Mouse (Mus musculus): ENCODE measurements around the gene Zfp142. TPM values are rescaled to one million over a fixed set of nuclear protein-coding genes. Genes with fewer than 3 reads are reported as not detected.

Gene Zfp142
- total RNA-seq (2021), result 10 to 100 TPM; 24.8 TPM
- long read RNA-seq, full-length matches to known transcripts, result 2 of 6 reads
- long read RNA-seq, partial matches to known transcripts, result 3 of 6 reads
- long read RNA-seq, other reads (novel, unspliced or antisense), result 1 of 6 reads

DNA sequence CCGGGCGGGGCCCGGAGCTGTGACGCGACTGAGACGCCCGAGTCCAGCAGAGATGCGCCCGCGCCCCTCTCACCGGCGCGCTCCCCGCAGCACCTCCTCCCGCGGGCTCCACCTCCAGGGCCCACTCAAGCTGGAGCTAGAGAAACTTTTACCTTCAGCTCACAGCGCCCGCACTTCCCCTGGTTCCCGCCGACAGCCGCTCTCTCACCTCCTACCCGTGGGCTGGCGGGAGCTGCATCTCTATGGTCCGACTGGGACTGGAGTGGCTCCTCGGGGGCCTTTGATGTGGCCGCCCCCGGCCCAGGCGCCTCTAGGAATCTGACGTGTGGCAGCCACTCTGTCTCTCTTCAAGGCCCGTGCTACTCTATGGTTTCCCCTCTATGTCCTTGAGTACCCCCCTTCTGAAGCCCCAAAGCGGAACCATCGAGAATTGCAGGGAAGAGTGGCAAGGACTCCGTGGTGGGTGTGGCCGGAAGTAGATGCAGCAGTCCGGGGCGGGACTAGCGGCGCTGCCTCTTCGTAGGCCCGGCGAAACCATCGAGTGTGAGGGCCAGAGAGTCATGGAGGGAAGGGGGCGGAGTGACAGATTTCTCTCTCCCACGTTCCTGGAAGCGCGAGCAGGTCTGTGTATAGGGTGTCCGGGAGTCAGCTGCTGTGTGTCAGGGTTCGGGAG is at the start of gene Zfp142, which contains the start of gene Bcs1l:
Gene Zfp142, minus strand, starts transcription at position 474 of the 673 bp plus-strand sequence.
Gene Bcs1l, plus strand, starts transcription at position 517 of the 673 bp plus-strand sequence.
- DNase-seq (ENCODE audit: low spot score in 2 of 2), result peak; percentile 98

DNA sequence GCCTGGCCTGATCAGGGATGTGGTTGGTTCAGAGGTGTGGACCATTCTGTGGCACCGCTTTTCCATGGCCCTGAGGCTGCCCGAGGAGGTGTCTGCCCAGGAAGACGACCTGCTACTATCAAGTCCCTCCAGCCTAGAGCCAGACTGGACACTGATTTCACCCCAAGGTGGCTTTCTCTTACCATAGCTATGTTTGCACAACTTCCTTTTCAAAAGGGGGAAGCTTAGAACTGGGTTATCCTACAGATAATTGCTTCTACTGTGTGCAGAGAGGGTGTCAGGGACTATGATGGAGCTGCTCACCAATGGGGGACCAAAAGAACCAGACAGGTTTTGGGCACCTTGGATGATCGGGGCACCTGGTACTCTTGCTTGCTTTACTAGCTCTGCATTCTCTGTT is 44.7 kb upstream of the Zfp142 start:
- no peak for DNase-seq (ENCODE audit: low spot score in 2 of 2)

DNA sequence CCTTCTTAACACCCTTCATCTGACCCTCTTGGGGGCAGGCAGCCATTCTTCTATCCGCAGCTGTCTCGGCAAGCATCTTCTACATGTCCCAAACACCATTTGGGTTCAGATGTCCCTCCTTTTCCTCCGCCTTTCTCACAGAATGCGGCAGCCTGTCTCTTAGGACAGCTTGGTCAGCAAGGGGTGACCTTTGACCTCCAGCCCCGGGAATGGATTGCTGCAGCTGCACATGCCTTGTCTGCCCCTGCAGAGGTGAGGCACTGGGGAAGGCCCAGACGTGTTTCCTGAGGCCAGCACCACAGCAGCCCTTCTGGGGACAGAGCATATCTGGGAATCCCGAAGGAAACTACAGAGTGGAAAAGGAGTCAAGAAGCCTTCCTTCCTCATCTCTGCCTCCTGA is 40.0 kb upstream of the Zfp142 start:
- DNase-seq (ENCODE audit: low spot score in 2 of 2), result no peak

DNA sequence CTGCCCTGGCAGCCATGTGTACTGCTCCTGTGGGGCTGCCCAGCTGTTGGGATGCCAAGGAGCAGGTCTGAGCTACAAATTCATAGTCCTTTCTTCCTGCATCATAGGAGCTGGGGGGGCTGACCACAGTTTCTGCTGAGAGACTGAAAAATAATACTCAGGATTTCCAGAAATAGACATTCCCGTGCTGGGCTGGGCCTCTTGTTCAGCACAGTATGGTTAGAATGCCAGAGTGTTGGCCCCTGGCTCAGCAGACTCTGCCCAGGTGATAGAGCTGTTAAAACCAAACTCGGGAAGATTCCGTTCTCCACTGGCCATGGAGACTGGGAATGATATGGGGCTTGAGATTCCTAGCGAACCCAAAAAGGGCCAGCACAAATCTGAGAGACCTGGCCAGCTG is 38.0 kb upstream of the Zfp142 start:
- DNase-seq (ENCODE audit: low spot score in 2 of 2), result no peak

- no peak for DNase-seq (ENCODE audit: low spot score in 2 of 2)
These were observed 36.1 kb upstream of the Zfp142 start for GRCm38 (mm10) chr1:74624183-74624582.

DNA sequence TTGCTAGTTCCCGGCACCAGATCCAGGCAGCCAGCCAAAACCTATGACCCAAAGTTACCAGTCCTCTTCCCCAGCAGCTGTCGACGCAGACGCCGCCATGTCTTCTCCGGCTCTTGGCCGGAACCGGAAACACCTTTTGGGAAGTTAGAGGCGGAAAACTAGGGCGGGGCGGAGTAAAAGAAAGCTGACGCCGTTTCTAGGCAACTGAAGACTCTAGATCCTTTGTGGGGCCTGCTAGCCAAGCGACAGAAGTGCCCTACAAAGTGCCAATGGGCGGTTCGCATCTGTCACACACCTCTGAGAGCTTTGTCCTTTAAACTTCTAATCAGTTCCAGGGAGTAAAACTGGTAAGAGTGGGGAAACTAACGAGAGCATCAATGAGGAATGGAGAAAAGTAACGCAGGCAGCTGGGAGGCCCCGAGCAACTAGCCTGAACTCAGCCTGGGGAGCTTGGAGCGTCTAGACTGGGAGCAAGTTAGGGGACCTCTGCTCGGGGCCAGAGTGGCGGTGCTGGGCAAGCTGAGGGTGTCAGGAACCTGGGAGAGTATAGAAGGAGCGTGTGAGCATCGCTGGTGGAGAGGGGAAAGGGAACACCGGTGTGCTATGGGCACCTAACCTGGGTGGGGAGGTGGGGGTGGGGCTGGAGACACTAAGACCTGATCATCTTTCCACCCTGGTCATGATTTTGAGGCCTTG is 13.4 kb upstream of the Zfp142 start, which contains the start of the genes Rnf25 and Stk36:
Gene Rnf25, minus strand, starts transcription at position 131 of the 696 bp plus-strand sequence.
Gene Stk36, plus strand, starts transcription at position 179 of the 696 bp plus-strand sequence.
- DNase-seq (ENCODE audit: low spot score in 2 of 2), result peak; percentile 78 to 86

DNA sequence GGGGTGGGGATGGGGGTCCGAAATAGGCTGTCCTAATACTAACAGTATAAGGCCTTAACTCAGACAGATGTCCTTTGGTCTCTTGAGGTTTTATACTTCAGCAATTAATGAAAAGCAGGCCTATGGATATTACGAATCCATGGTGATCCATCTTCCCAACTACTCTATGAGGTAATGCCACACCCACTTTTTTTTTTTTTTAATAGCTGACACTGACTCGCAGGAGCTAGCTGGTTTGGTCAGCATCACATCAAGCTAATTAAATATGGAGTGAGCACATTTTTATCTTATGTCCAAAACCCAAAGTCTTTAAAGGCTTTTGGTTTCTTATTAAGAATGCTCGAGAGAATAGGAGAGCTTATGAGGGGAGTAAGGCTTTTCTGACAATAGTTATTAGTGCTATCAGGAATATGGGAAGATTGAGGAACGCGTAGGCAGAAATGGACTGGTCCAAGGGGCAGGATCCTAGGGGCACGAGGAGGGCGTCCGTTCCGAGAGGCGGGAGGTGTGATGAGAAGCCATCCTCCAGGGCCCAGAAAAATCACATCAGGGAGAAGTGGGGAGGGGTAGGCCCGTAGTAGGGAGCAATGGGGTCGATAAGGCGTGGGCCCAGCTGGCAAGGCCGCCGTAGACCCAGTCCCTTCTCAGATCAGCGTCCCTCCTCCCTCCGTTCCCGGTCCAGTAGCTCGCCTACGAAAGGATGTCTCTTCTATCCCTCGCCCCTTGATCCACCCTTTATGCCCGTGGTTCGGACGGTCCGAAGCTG is 12.6 kb upstream of the Zfp142 start:
- DNase-seq (ENCODE audit: low spot score in 2 of 2), result no peak

GRCm38 (mm10) chr1:74594434-74594833 is 6.4 kb upstream of the Zfp142 start:
- DNase-seq (ENCODE audit: low spot score in 2 of 2), result no peak

- DNase-seq (ENCODE audit: low spot score in 2 of 2), result no peak
These were observed 743 bp downstream of the Zfp142 start for GRCm38 (mm10) chr1:74587233-74587772.

DNA sequence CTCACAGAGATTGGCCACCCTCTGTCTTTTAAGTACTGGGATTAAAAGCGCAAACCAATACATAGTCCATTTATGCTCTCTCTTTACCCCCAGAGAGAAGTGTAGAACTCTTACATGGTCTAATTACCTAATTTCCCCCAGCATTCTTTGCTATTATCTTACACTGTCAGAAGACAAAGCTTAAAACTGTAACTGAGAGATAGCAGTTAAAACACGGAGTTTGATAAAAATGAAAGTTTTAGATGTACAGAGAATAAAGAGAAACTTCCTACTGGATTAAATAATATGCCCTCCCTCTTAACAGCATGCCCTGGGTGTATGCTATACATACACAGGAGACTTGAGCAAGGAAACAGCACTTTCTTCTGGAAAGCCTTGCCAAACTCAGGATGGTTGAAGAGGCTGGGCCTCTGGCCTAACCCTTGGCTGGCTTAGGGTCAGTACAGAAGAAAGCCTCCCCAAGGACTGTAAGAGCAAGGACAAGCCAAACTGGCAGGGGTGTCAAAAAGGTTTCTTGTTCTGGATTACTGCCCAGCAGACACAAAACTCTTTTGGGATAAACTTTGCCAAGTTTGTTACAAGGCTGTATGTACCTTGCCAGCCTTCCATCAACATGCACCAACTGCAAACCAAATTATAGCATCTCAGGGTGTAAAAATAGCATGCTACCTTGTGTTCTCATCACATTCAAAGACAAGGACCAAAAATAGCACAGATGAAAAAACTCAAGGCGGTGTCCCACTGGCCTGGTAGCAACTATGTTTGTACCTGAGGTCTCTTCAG is 3.2 kb downstream of the Zfp142 start:
- DNase-seq (ENCODE audit: low spot score in 2 of 2), result no peak

DNA sequence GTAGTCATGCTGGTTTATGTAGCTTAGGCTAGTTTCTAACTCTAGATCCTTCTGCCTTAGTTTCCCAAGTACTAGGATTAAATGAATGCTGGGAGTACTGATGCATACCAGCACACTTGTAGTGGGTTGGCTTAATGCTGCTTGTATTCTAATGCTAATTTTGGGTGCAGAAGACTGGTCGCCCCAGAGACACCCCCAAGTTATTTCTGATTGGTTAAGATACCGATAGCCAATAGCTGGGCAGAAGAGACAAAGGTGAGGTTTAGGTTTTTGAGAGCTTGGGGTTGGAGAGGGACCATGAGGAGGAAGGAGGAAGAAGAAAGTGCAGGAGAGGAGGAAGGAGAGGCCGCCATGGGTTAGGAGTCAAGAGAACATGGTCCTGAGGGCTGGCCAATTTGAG is 5.4 kb downstream of the Zfp142 start:
- no peak for DNase-seq (ENCODE audit: low spot score in 2 of 2)

DNA sequence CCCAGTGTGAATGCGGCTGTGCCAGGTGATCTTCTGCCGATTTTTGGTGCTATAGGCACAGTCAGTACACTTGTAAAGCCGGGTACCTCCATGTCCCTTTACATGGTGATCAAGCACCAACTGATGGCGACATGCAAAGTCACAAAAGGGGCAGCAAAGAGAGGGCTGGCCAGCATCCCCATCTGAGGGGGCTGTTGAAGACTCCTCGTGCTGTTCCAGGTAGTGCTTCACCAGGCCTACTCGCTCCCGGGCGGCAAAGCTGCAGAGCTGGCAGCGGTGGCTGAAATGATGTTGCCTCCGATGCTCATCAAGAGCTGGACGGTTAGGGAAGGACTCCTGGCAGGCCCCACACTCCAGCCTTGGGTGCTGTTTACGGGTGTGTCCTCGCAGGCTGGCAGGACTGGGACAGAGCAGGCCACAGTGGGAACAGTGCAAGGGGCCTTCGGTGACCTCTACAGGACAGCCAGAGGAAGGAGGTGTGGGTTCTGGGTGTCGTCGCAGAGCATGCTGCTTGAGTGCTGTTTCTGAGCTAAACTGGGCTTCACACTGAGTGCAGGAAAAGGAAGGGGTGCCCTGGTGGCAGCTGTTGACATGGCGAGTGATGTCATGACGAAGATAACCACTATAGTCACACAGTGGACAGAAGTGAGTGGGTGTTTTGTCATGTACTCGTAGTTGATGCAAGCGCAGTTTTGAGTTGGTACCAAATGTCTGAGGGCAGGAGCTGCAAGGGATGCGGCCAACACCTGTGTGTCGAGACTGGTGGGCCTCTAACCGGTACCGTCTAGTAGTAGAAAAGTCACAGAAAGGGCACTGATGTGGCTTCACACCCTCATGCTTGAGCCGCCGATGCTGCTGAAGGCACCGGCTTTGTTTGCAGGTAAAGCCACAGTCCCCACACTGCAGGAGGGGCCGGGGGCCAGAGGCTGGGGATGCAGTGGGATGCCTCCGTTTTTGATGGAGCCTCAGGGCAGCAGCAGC is 18.0 kb downstream of the Zfp142 start:
- DNase-seq (ENCODE audit: low spot score in 2 of 2), result no peak

- DNase-seq (ENCODE audit: low spot score in 2 of 2), result no peak
These were observed 22.2 kb downstream of the Zfp142 start for GRCm38 (mm10) chr1:74565834-74566233.

- DNase-seq (ENCODE audit: low spot score in 2 of 2), result no peak
These were observed 29.0 kb downstream of the Zfp142 start for GRCm38 (mm10) chr1:74559061-74559460.

GRCm38 (mm10) chr1:74544184-74544583 is 43.9 kb downstream of the Zfp142 start, which contains the start of gene Usp37:
Gene Usp37 (minus strand): TSS chr1:74544284.
- no peak for DNase-seq (ENCODE audit: low spot score in 2 of 2)

- DNase-seq (ENCODE audit: low spot score in 2 of 2), result peak; percentile 41 to 48
These were observed 45.5 kb downstream of the Zfp142 start, which contains the start of gene Plcd4 for GRCm38 (mm10) chr1:74542451-74542961. Gene Plcd4 (plus strand): TSS chr1:74542888.

DNA sequence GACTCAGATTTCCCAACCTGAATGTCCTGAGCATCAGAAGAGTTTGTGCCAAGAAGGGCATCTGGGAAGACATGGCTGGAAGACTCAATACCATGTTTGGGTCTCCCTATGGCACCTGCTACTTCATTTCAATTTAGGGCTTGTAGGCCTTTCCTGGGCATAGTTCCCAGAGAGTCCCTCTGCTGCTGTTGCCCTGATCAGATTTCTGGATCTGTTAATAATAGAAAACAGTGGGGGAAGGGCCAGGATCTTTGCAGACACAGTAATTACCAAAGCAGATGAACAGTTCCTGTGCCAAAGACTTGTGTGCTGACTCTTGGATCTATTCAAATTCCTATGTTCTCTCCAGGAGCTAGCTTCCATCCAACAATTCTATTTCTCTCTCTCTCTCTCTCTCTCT is 49.4 kb downstream of the Zfp142 start:
- peak; percentile 37 to 58 for DNase-seq (ENCODE audit: low spot score in 2 of 2)

DNA sequence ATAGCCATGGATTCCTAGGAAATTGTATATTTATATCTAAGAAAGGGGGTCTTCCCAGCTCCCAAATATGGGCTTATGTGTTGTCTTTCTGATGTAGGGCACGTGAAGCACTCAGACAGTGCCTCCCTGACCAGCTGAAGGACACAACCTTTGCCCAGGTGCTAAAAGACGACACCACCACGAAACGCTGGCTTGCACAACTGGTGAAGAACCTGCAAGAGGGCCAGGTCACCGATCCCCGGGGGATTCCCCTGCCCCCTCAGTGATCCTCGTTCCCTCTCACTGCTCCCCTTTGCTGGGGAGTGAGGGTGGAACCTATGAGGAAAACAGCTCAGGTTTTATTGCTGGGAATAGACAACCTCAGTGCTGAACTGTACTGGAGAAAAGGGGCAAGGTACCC is 59.5 kb downstream of the Zfp142 start:
- no peak for DNase-seq (ENCODE audit: low spot score in 2 of 2)

DNA sequence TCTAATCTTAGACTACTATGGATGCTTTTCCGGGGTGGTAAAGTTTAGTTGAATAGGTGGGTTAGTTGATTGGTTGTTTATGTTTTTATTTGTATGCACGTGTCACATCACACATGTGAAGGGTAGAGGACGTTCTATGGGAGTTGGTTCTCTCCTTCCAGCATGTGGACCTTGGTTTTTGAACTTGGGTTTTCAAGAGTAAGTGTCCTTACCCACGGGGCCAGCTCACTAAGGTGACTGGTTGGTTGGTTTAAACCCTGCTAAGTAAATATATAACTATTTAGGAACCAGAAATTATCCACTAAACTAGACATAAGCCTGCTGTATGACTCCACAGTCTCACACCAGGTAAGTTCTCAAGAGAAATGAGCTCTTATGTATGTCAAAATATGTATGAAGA is 63.3 kb downstream of the Zfp142 start:
- no peak for DNase-seq (ENCODE audit: low spot score in 2 of 2)
